Mouse (Mus musculus) heart, postnatal 10 days (tissue): ENCODE measurements around the gene Sdsl. TPM values are rescaled to one million over a fixed set of nuclear protein-coding genes. Genes with fewer than 3 reads are reported as not detected.

ENCODE experiments used
- DNase-seq, 2 experiments: peaks; one replicate each; pipeline ENCODE4 v3.0.0; 2021
- intact Hi-C: fragments of 180-260 bp; cut with DNase I; formaldehyde crosslinking; loops from one replicate; pipeline ENCODE4 v1.15.1; 2025
- total RNA-seq, 2 experiments: library from RNA; stranded (reverse); gene quantifications; 2 replicates each; pipeline ENCODE4 v1.2.3; 2021

Sdsl gene
- total RNA-seq, 2 experiments from 2014 or later = 9.1 to 11.2 TPM

GRCm38 (mm10) chr5:120459133-120459532, 13.5 kb downstream of the Sdsl start:
- no peak for DNase-seq
- intact Hi-C loops = loop anchor here (5.0 kb wide), 1 partner anchor 312 kb away; no protein-coding TSS in a partner anchor

- intact Hi-C loops = loop anchor here (5.0 kb wide), 1 partner anchor 310 kb away; no protein-coding TSS in a partner anchor
- DNase-seq = peak; percentile 56 to 78
Observed at GRCm38 (mm10) chr5:120457628-120458027, 15.0 kb downstream of the Sdsl start.

DNA sequence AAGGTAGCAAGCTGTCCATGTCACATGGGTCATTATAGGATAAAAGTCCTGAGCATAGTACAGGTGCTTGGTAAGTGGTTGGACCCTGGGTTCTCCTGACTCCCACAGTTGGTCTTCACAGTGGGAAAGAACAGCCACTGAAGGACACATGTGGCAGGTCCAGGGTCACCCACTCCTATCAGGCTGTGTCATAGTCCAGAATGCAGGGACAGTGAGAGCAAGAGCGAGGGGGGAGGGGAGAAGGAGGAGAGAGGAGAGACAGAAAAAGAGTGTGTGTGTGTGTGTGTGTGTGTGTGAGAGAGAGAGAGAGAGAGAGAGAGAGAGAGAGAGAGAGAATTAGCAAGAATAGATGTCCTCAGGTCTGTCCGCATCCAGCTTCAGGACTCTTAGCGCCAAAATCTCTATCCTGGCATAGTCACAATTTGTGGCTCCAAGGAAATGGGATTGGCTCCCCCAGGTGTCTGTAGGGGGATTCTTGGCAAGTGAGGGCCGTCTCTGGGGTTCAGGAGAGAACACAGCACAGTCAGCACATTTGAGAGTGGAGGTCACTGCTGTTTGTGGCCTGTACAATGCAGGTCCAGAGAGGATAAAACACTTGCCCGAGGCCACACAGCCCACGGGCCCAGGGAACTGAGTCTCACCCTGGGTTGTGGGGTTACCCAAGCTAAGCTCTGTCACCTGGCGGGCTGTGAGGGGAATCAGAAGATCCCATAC, 15.6 kb downstream of the Sdsl start:
- DNase-seq = no peak

GRCm38 (mm10) chr5:120456253-120456652, 16.4 kb downstream of the Sdsl start:
- no peak for DNase-seq
- intact Hi-C loops = loop anchor here (5.0 kb wide), 1 partner anchor 309 kb away; no protein-coding TSS in a partner anchor

More for the DNA sequence above, 15.6 kb downstream of the Sdsl start:
- intact Hi-C loops = loop anchor here (5.0 kb wide), 1 partner anchor 310 kb away; no protein-coding TSS in a partner anchor

DNA sequence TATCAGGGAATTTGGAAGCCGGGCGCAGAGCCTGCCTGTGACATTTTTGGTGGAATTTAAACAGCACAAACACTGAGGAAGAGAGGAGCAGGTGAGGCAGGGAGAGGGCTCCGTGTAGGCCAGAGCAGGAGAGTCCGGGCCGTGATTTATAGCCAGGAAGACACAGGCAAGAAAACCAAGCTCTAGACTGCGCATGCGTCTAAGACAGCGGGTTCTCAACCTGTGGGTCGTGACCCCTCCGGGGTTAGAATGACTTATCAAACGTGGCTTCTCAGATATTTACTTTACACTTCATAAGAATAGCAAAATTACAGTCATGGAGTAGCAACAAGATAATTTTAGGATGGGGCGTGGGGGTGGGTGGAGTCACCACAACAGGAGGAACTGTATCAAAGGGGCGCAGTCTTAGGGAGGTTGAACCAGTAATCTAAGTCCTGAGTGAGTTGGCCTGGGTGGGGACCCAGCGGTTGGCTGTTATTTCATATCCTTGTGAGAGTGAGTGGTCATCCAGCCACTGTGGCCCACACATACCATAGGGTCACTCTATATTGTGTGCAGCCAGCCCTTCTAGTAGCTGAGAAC, 17.8 kb downstream of the Sdsl start:
- intact Hi-C loops = loop anchor here (5.0 kb wide), 1 partner anchor 308 kb away; no protein-coding TSS in a partner anchor

GRCm38 (mm10) chr5:120447305-120447704, 25.3 kb downstream of the Sdsl start:
- DNase-seq = no peak
- intact Hi-C loops = no loop called here

More for the DNA sequence above, 17.8 kb downstream of the Sdsl start:
- no peak for DNase-seq

DNA sequence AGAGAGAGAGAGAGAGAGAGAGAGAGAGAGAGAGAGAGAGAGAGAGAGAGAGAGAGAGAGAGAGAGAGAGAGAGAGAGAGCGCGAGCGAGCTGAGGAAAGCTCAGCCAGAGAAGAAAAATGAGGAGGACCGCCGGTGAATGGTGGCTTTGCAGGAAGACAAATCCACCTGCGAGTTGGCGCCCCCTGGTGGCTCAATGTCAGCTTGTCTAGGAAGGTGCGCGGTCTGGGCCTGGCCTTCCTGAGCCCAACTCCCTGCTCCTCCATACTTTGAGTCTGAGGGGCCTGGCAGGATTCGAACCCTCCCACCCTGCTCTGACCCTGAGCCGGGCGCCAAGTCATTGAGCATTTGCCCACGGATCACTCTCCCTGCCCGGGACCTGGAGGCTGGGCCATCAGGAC, 31.9 kb downstream of the Sdsl start:
- intact Hi-C loops = loop anchor here (1.0 to 2.0 kb wide), 2 partner anchors 188 to 294 kb away; no protein-coding TSS in a partner anchor
- DNase-seq = peak; percentile 89 to 93

DNA sequence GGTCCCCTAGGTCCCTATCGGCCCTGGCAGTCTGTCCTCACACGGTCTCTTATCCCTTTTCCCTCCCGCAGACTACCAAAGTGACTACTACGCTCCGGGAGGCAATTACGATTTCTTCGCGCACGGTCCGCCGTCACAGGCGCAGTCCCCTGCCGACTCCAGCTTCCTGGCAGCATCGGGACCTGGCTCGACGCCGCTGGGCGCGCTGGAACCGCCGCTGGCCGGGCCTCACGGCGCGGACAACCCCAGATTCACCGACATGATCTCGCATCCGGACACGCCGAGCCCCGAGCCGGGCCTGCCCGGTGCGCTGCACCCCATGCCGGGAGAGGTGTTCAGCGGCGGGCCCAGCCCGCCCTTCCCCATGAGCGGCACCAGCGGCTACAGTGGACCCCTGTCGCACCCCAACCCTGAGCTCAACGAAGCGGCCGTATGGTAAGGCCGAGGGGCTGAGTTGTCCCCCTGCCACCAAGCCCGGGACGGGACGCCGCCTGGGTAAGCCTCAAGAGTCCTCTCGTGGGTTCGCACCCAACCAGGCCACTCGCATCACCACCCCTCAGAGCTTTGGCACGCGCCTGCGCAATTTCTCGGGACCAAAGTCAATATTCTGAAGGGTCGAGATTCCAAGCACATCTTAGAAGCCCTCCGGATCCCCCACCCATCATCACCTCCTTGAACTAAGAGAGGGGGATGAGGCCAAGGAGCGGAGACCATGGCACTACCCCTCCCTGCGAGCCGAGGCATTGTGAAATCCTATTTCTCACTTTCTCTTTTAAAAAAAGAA, 32.5 kb downstream of the Sdsl start:
- DNase-seq = peak in 1 of 2 experiments; percentile 31

GRCm38 (mm10) chr5:120438991-120439710, 33.5 kb downstream of the Sdsl start:
- no peak for DNase-seq
- intact Hi-C loops = no loop called here

More for the DNA sequence above, 32.5 kb downstream of the Sdsl start:
- intact Hi-C loops = loop anchor here (1.0 to 2.0 kb wide), 2 partner anchors 187 to 294 kb away; no protein-coding TSS in a partner anchor

GRCm38 (mm10) chr5:120438469-120438868, 34.1 kb downstream of the Sdsl start:
- intact Hi-C loops = no loop called here
- DNase-seq = no peak

- intact Hi-C loops = no loop called here
- DNase-seq = no peak
Observed at GRCm38 (mm10) chr5:120437986-120438385, 34.6 kb downstream of the Sdsl start.

- intact Hi-C loops = no loop called here
Observed at GRCm38 (mm10) chr5:120437539-120437938, 35.1 kb downstream of the Sdsl start.

GRCm38 (mm10) chr5:120436885-120437495, 35.6 kb downstream of the Sdsl start:
- intact Hi-C loops = no loop called here
- DNase-seq = no peak

More at GRCm38 (mm10) chr5:120437539-120437938, 35.1 kb downstream of the Sdsl start:
- no peak for DNase-seq

GRCm38 (mm10) chr5:120435731-120436501, 36.7 kb downstream of the Sdsl start:
- intact Hi-C loops = no loop called here
- no peak for DNase-seq

DNA sequence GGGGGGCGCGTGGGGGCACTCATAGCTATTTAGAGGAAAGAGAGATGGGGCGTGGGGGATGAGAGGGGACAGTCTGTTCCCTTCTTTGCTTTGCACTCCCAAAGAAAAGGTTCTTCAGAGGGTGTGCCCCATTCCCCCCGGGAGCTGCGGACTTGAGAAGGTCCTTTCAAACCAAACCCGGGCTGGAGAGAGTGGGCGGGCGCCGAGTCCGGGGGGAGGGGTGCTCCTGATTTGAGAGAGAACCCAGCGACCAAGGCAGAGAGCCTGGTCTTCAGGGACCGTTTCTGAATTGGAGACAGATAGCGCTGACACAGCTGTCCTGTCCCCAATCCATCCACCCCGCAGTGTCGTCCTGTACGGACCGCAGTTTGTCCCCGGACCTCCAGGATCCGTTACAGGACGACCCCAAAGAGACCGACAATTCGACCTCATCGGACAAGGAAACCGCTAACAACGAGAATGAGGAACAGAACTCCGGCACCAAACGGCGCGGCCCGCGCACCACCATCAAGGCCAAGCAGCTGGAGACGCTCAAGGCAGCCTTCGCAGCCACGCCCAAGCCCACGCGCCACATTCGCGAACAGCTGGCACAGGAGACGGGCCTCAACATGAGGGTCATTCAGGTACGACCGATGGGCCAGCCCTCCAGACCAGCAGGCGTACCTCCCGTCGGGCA, 37.5 kb downstream of the Sdsl start:
- intact Hi-C loops = no loop called here
- DNase-seq = no peak

GRCm38 (mm10) chr5:120434231-120434735, 38.3 kb downstream of the Sdsl start:
- intact Hi-C loops = no loop called here

DNA sequence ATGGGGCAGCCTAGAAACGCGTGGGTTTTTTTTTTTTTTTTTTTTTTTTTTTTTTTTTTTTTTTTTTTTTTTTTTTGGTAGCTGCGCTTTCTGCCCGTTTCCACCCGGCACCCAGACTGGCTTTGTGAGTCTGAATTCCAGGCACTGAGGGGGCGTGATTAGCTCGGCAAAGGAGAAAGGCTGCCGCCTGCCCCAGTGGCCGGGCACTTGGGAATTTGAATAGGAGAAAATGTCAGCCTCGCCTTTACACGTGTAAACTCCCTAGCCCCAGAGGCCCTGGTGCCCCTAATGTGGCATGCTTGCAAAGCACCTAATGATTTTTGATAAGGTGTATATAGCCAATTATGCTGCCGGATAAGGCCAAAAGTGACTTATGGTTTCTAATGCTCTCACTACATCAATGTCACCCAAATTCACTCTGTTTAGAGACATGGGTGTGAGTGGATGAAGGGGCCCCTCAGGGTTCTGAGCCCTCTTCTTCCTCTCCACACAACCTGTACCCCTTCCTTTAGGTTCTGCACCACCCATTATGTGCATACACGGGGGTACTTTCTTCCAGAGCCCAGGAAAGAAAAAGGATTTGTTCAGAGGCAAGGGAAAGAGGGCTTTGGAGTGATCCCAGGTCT, 39.4 kb downstream of the Sdsl start:
- intact Hi-C loops = no loop called here
- DNase-seq = no peak

More at GRCm38 (mm10) chr5:120434231-120434735, 38.3 kb downstream of the Sdsl start:
- DNase-seq = no peak
